Mouse (Mus musculus) kidney, postnatal 10 days (tissue): ENCODE data around the gene Rhebl1.
A peak's percentile ranks its signal among the peaks of the same experiment; 100 is the strongest.

ENCODE experiments used
- DNase-seq: peaks from one replicate; pipeline ENCODE4 v3.0.0; 2021; ENCODE audit warnings: mixed read lengths

Gene Rhebl1

GRCm38 (mm10) chr15:98849165-98849564 lies 45.2 kb downstream of the Rhebl1 start:
- no peak for DNase-seq

- no peak for DNase-seq
Measured at GRCm38 (mm10) chr15:98846140-98846539, 48.2 kb downstream of the Rhebl1 start.

GRCm38 (mm10) chr15:98845149-98845548 lies 49.2 kb downstream of the Rhebl1 start:
- DNase-seq = no peak

GRCm38 (mm10) chr15:98843595-98844223 lies 50.6 kb downstream of the Rhebl1 start:
- DNase-seq = no peak

- DNase-seq = no peak
Measured at GRCm38 (mm10) chr15:98839671-98840585, 54.4 kb downstream of the Rhebl1 start.

- DNase-seq = no peak
Measured at GRCm38 (mm10) chr15:98839161-98839560, 55.2 kb downstream of the Rhebl1 start.

- DNase-seq = no peak
Measured at GRCm38 (mm10) chr15:98837743-98838103, 56.6 kb downstream of the Rhebl1 start.

GRCm38 (mm10) chr15:98837006-98837742 lies 57.2 kb downstream of the Rhebl1 start:
- DNase-seq = no peak

GRCm38 (mm10) chr15:98835291-98835690 lies 59.0 kb downstream of the Rhebl1 start:
- DNase-seq = no peak

- DNase-seq = no peak
Measured at GRCm38 (mm10) chr15:98834059-98834458, 60.3 kb downstream of the Rhebl1 start.

- no peak for DNase-seq
Measured at GRCm38 (mm10) chr15:98833281-98833680, 61.1 kb downstream of the Rhebl1 start.

GRCm38 (mm10) chr15:98832161-98833058 lies 61.9 kb downstream of the Rhebl1 start:
- DNase-seq = peak; percentile 46

- DNase-seq = no peak
Measured at GRCm38 (mm10) chr15:98831684-98832035, 62.7 kb downstream of the Rhebl1 start.

- DNase-seq = peak; percentile 98
Measured at GRCm38 (mm10) chr15:98830736-98831683, 63.3 kb downstream of the Rhebl1 start, which contains the start of gene Prkag1. Prkag1 (minus strand) TSS chr15:98831521.
